Mouse (Mus musculus): ENCODE results near the gene Srrm4.

Srrm4 gene

DNA sequence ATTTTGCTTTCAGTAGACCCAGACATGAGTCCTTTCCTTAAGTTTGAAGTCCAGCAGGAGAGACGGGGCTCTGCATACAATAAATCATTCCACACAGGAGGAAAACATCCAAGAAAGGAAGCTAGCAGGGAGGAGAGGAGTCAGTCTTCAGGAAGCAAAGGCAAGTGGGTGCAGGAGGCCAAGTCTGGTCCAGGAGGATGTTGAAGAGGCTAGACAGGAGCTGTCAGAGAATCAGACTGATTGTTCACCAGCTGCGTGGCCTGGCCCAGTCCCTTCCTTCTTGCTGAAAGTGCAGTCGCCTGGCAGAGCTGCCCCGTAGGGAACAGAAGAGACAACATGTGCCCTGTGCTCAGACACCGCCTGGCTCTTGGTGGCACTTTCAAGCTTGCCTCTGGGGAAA lies 100.8 kb downstream of the Srrm4 start:
- DNase-seq (ENCODE audit: low read depth), result no peak

DNA sequence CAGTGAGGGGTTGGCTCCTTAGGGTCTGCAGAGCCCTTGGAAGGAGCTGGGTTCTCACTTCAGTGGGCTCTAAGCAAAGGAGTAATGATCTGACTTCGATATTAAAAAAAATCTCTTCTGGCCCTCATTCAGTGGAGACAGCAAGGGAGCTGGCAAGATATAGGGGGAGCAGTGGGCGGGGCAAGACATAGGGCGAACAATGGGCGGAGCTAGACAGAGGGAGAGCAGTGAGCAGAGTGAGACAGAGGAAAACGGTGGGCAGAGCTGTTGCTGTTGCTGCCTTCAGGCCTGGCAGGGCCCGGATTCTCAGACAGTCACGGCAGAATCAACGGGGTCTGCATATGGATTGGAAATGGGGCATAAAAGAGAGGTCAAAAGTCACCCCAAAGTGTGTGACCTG lies 102.0 kb downstream of the Srrm4 start:
- DNase-seq (ENCODE audit: low read depth), result no peak

DNA sequence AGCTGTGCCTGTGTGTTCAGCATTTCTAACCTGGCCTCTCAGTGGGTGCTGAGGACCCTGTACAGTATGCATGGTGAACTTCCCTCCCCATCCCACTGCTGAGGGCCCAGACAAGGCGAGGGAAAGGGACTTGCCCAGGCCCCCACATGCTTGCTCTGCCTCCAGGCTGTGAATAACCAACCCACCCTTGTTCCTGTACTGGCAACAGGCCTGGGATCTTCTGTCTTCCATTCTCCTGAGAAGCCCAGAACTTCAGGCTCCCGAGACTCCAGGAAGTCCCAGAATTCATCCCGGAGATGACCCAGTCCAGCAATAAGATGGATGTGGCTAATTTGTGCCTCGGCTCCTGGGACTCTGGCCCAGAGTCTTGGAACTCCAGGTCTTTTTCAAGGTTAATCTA lies 105.5 kb downstream of the Srrm4 start:
- DNase-seq (ENCODE audit: low read depth), result no peak

DNA sequence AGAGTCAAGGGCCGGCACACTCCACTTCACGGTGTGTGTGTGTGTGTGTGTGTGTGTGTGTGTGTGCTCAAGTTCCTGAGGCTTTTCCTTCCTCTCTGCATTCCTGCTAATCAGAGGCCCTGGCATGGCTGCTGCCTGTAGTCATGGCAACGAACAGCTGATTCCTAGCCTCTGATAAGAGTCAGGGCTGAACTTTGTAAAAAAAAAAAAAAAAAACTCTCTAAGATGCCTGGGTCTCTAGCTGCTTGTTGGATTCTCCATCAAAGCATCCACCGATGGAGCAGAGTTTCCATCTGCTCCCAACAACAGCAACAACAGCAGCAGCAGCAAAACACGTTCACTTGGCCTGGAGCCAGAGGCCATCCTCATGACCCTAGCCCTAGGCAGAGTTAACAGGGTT lies 106.5 kb downstream of the Srrm4 start:
- no peak for DNase-seq (ENCODE audit: low read depth)

DNA sequence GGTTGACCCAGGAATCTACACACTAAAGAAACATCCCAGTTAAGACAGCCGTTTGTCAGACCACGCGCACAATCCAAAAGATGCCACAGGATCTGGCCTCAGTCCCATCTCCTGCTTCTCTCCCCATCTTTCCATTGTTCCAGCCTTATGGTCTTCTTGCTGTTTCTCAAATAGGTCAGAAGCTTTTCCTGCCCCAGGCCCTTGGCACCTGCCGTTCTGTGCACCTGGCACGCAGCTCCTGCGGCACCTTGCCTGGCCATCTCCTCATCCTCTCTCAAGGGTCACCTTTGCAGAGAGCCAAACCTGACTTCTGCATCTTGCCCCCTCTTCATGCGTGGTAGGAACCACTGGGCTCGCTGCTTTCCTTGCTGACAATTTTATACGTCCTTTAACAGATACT lies 107.4 kb downstream of the Srrm4 start:
- DNase-seq (ENCODE audit: low read depth), result no peak

DNA sequence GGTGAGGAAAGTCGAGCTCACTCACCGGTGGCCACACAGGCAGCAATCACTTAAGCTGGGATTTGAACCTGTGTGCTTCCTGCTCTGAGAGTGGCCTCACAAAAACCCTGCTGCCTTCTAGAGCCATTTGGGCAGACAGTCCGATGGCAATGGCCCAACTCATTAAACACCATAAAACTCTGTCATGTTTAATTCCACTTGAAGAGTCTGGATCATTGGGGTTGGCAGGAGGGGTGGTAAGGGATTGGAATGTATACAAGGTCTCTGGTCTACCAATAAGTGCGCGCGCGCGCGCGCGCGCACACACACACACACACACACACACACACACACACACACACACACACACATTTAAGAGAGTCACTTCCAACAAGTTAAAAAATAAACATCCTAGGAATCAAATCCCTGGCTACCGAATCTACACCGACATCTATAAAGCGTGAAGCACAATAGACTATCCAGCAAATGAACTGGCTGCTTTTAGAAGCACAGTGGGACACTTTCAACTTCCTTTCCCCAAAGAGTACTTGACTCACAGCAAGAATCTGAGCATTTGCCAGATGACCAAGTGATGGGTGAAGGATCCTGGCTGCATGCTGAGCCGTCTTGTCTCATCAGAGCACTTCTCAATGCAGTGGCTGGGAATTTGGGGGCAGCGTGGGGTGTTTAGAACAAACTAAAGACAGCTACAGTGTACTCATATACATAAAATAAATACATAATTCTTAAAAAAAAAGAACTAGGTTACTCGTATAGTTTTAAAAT lies 112.8 kb downstream of the Srrm4 start:
- DNase-seq (ENCODE audit: low read depth), result no peak

DNA sequence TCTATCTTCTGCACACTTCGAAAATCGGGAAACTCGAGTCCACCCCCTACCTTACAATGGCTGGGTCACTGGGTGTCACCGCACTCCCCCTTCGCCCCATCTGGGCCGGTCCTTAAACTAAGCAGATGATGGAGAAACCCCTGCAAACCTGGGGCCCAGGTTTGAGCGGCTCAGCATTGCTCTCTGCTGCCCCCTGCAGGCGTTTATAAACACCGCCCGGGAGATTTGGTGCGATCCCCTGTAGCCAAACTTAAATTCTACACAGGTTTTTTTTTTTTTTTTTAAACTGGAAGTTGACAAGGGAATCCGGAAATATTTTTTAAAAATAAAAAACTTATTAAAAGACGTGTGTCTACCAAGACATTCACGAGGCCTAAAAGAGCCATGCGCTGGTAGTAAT lies 115.6 kb downstream of the Srrm4 start:
- DNase-seq (ENCODE audit: low read depth), result peak; percentile 45

DNA sequence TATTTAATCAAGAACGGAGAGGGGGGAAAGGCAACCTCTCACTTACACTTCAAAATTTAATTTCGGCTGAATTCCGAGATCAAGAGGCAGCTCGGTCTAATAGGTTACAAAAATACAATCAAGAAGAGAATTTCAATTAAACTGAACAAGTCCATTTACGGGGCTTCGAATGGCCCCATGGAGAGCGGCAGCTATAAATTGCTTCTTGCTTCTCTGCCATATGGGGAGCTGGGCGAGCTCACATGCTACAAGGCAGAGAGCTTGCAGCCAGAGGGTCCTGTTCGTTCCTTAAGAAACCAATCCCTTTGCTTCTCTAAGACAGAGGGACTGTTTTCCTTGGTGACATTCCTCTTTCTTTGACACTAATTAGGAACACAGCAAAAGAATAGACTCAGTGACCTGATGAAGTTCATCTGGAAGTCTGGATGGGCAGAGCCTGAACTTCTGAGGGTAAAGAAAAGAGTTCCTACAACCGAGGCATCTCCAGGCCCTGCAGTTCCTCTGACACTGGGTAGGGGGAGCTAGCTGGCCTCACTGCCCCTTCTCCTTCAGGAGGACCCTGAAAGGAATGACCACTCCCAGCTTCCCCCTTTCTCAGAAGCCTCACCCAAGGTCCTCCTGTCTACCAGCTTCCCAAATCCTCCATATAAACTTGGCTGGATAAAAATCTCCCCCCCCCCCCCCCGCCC lies 130.1 kb downstream of the Srrm4 start:
- DNase-seq (ENCODE audit: low read depth), result no peak

DNA sequence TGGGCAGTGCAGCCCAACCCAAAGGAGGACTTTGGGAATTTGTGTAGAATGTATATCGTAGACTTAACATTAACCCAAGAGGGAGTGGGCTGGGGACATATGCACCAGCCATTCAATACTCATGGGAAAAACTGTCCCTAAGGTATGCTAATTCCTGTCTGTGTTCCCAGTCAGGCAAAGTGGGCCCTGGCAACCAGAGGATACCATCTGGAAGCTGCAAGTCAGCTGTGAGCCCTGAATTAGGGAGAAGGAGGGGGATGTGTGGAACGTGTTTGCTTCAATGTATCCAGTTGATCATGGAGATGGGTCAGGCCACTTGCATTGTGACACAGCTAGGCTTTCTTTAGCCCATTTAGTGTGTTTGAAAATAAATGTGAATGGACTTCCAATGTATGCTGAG lies 131.6 kb downstream of the Srrm4 start:
- DNase-seq (ENCODE audit: low read depth), result no peak

DNA sequence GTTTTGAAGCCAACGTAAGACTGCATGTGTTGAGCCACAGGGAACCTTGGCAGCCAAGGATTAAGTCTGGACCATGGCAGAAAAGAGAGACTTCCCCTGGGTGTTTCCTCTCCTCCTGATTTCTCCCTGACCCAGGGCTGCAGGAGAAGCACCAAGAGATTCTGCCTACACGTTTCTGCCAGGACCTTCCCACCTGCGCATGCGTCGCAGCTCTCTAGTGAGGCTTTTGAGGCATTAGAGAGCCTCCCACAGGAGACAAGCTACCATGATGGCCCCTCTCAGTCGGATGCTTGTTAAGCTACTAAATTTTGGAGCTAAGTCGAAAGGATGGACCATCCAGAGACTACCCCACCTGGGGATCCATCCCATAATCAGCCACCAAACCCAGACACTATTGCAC lies 133.8 kb downstream of the Srrm4 start:
- no peak for DNase-seq (ENCODE audit: low read depth)

DNA sequence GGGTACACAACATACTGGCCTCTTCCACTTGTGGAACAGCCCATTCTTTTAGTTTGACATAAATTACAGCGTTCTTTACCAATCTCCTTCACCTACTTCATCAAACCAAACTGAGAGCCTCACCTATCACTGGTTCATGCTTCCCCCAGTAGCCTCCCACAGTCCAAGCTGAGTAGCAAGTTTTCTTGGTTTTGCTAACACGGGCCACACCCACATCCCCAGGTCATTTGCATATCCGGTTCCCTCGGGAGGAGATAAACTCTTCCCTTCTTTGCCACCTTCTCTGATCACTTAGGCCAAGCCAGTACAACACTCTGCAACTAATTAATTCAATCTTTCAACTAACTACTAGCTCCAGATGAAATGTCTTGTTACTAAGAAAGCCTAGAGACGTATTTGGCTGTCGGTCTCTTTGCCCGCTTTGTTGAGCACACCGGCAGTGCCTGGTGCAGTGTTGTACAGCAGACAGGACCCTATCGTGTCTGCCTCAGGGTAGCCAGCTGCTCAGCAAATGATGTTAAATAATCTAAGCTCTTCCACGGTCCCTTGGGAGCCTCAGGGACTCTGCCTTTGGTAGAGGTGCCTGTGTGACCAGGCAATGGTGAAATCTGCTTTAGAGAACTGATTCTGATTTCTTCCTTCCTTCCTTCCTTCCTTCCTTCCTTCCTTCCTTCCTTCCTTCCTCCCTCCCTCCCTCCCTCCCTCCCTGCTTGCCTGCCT lies 134.7 kb downstream of the Srrm4 start:
- no peak for DNase-seq (ENCODE audit: low read depth)

DNA sequence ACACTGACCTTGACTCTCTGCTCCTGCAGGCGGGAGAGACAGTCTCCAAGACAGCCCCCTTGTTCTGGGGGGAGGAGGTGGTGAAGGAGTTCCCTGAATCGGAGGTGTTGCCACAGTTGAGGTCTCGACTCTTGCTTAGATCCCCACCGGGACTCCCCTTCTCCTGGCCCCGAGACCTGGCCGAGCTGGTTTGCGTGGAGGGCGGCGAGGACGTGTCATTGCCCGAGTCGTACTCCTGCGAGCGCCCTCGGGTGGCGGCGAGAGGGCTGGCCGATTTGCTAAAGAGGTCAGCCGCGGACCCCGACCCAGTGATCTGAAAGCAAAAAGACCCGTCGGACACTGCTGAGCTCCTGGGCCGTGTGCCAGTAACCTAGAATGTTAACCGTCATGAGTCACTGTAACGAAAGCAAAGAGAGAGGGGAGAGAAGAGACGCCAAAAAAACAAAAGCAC lies 138.2 kb downstream of the Srrm4 start:
- no peak for DNase-seq (ENCODE audit: low read depth)

DNA sequence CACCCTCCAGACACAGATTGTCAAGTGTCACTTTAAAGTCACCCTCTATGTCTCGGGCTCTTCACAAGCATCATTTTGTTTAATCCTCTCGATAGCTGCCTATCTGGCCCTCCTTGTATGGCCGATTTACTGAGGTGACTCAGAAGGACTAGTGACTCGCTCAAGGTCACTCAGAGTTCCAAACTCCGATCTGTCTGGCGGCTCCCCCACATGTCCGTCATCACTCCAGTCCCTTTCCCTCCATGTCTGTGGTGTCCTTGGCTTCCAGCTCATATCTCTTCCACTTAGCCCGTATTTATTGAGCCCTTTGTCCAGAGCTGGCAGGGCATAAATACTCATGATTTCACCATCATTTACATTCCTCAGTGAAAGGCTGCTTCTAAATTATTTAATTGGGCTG lies 140.7 kb downstream of the Srrm4 start:
- DNase-seq (ENCODE audit: low read depth), result no peak

DNA sequence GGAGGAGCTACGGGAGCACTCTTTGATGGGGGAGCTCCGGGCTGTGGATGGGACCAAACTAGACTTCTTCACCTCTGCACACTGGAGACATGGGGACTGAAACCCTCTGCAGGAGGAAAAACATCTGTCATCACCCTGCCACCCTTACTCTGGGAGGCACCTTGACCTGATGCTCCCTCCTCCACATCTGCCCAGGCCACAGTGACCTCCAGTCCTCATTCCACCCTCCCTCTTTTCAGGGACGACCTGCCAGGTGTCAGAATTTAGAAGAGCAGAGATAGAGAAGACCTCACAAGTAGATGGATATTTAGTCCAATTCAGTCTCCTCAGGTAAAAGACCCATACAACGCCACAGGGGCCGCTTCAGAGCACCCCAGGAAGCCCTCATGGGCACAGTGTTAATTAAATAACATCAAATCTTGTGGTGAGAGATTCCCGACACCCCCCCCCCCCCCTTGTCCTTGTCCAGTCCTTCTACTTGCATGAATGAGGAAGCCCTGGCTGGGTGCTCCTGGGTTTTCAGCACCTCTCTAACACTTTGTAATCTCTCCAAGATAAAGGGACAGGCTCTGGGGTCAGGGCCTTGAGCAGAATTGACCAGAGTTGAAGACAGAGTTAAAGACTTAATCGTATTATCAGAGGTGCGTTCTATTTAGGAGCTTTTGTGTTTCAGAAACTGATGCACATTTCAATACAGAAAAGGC lies 141.9 kb downstream of the Srrm4 start:
- DNase-seq (ENCODE audit: low read depth), result no peak

DNA sequence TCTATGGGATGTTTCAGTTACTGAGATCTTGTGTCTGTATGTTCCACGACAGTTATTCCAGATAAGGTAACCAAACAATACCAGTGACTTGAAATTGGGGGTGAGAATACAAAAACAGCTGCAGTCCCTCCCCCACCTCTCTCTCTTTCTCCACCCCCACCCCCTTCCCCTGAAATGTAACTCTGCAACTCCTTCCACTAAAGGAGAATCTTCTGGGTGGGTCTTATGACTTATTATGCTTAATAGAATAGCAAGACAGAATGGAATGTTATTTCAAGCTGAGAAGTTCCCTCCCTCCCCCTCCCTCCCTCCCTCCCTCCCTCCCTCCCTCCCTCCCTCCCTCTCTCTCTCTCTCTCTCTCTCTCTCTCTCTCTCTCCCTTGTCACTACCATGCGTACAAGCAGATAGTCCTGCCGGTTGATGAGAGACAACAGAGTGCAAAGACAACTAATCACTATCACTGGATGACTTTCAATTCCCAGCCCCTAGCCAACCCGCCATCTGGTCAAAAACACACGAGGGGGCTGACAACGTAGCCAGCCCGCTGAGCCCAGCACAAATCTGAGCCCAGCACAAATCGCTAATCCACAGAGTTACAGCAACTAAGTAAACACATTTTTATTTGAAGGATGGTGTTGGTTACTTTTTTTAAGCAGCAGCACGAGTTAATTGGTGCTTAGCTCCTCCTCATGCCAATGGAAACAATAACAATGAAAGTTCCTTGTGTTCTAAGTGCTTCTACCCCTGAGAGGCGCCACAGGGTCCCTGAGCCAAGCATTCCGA lies 143.0 kb downstream of the Srrm4 start:
- DNase-seq (ENCODE audit: low read depth), result no peak

DNA sequence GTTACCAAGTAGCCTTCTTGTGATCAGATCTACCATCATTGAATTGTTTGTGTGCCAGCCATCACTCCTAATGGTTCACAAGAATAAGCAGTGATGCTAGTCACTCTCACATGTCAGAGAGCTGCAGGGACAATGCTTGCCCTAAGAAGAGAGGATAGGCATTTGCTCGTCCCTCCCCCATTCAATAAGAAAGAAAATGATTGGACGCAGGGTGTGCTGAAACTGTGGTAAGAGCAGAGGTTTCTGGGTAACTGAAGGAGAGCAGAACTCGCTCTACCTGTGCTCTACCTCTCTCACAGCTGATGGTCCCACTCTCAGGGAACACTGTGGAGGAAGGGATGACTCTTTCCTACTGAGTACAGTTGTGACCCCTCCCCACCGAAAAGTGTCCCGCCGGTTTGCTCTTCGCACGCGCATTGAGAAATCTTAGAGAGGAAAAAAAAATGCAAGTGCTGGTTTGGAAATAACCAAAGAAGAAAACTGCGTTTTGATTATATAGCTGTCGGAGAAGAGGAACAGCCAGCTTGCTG lies 143.7 kb downstream of the Srrm4 start:
- DNase-seq (ENCODE audit: low read depth), result no peak

DNA sequence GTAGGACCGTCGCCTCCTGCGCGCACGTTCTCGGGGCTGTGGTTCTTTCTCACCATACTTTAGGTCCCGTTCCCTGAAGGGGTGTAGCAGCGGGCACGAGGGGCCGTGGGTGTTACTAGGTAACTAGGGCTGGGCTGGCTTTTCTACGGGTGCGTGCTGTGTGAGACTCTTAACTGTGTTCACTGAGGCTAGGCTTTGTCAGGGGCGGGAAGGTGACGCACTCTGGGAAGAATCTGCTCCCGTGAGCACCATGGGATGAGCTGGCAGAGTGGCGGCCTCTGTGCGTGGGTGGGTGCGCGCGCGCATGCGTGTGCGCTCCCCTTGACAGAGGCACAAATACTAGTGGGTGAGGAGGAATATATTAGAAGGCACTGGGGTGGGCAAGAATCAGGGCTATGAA lies 145.1 kb downstream of the Srrm4 start:
- no peak for DNase-seq (ENCODE audit: low read depth)

DNA sequence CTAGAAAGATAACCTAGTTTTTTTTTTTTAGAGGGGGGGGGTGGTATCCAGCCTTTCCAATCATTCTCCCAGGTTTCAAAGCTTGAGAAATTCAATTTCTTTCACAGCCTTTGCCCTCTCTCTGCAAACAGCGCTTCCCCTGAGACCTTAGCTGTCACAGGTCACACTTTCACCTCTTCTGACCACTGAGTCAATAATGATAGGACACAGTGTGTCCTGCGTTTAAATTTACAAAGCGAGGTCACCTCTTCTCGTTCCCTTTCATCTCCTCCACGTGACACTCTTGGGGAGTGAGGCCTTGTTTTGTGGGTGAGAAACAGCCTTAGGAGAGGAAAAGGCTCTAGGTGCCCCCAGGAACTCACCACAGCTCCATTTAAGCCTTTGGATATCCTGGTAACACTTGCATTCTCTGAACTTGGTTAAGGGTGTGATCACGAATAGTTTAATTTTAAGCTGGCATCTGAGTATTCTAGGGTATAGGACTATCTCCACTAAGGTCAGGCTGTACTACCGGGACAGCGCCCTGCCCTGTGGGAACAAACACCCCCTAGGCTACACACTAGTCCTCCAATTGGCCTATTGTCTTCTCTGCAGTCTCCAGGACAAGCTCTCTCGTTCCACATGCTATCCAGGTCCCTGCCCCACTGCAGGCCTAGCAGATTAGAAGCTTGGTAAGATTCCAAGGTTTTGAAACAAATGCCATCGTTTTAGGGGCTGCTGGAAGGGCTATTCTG lies 145.8 kb downstream of the Srrm4 start:
- no peak for DNase-seq (ENCODE audit: low read depth)

DNA sequence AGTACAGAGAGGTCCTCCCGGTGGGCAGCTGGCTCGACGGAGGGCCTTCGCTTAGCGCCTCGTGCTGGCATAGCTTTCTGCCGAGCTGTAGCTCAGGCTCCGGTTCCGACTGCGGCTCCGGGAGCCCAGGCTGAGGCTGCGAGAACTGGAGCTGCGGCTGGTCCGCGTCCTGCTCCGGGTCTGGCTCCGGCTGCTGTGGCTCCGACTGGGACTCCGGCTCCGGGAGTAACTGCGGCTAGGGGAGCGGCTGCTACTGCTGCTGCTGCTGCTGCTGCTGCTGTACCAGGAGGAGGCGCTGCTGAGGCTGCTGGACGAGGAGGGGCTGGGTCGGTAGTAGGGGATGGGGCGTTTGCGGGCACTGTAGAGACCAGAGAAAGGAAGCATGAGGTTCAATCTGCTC lies 147.1 kb downstream of the Srrm4 start:
- DNase-seq (ENCODE audit: low read depth), result no peak

DNA sequence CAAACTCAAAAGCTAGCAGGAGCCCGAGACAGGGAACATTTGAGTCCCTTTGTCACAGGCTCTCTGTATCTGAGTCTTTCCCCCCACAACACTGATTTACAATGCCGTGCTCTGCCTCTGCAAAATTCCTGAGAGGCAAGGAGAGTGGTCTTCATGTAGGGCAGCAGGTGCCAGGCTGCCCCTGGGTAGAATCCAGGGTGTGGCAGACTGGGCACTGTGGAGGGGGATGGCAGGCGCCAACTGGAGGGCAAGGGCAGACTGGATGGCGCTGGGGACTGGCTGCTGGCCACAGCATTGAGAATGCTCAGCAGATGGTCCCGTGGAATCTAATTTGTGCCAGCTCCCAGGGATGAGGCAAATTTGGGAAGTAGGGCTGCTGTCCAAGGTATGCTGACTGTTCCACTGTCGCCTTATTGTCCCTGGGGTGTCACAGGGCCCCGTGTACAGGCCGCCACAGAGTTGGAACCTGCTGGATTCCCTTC lies 148.1 kb downstream of the Srrm4 start:
- no peak for DNase-seq (ENCODE audit: low read depth)

Measured in naive thymus-derived CD4-positive, alpha-beta T cell, adult 2 months (primary cell).